Mouse (Mus musculus) ES-E14 (cell line): ENCODE data around the gene Rab40c. TPM values are rescaled to one million over a fixed set of nuclear protein-coding genes. Genes with fewer than 3 reads are reported as not detected.

ENCODE experiments used
- DNase-seq: peaks from one replicate; pipeline ENCODE4 v3.0.0-alpha.2; 2013; ENCODE audit warnings: low read depth, low spot score
- H3K27ac ChIP-seq: 2 replicates; pipeline ENCODE4 v1.5.1; 2012; ENCODE audit warnings: low read depth, mild to moderate bottlenecking, low read length, moderate library complexity, mixed read lengths; ENCODE audit not compliant: poor library complexity, insufficient read depth, severe bottlenecking
- H3K36me3 ChIP-seq: 2 replicates; pipeline ENCODE4 v1.6.1; 2012; ENCODE audit warnings: mild to moderate bottlenecking, low read length, moderate library complexity, mixed read lengths; ENCODE audit not compliant: control insufficient read depth, poor library complexity, insufficient read depth, severe bottlenecking
- H3K4me1 ChIP-seq, 2 experiments: fragments of 150-350 bp in 1 of 2; sonication (generic) in 1 of 2; 2 replicates each; pipeline ENCODE4 v1.6.1; 2012; ENCODE audit warnings: low read length in 2 of 2, mild to moderate bottlenecking in 1 of 2, mixed read lengths in 1 of 2; ENCODE audit not compliant: control insufficient read depth in 2 of 2, insufficient read depth in 2 of 2, poor library complexity in 1 of 2
- H3K4me3 ChIP-seq, 2 experiments: fragments of 150-350 bp in 1 of 2; sonication (generic) in 1 of 2; 2 replicates each; pipeline ENCODE4 v1.5.1; 2012; ENCODE audit warnings: low read length in 2 of 2, low read depth in 1 of 2, mild to moderate bottlenecking in 1 of 2, mixed read lengths in 1 of 2; ENCODE audit not compliant: insufficient read depth in 1 of 2, poor library complexity in 1 of 2, severe bottlenecking in 1 of 2
- H3K9ac ChIP-seq: 2 replicates; pipeline ENCODE4 v1.6.1; 2012; ENCODE audit warnings: low read depth, mild to moderate bottlenecking, low read length, mixed read lengths; ENCODE audit not compliant: poor library complexity, insufficient read depth, severe bottlenecking
- H3K9me3 ChIP-seq: fragments of 150-350 bp; sonication (generic); 2 replicates; pipeline ENCODE4 v1.6.1; 2012; ENCODE audit warnings: low read depth, mild to moderate bottlenecking, low read length; ENCODE audit not compliant: control insufficient read depth, insufficient read depth
- CHD2 ChIP-seq: IDR thresholded peaks from 2 replicates; pipeline ENCODE4 v1.6.1; 2014; ENCODE audit warnings: mild to moderate bottlenecking, low read depth, low read length, inconsistent platforms
- HCFC1 ChIP-seq: IDR thresholded peaks from 2 replicates; pipeline ENCODE4 v1.6.1; 2012; ENCODE audit warnings: low read length, inconsistent platforms, borderline replicate concordance; ENCODE audit not compliant: insufficient read depth
- MAFK ChIP-seq: IDR thresholded peaks from 2 replicates; pipeline ENCODE4 v1.6.1; 2014; ENCODE audit warnings: mild to moderate bottlenecking, low read depth, low read length, inconsistent platforms; ENCODE audit not compliant: insufficient read depth
- ZC3H11A ChIP-seq: IDR thresholded peaks from 2 replicates; pipeline ENCODE4 v1.6.1; 2012; ENCODE audit warnings: low read depth, mild to moderate bottlenecking, inconsistent platforms, low read length, borderline replicate concordance
- ZNF384 ChIP-seq: IDR thresholded peaks from 2 replicates; pipeline ENCODE4 v1.6.1; 2012; ENCODE audit warnings: low read depth, low read length, inconsistent platforms
- in situ Hi-C, 2 experiments: fragments of 600-800 bp; cut with MboI; formaldehyde crosslinking; loops; one replicate each; pipeline ENCODE4 v1.15.1; 2025; ENCODE audit warnings: low sequenced_read_pairs in 2 of 2, inconsistent platforms in 1 of 2; ENCODE audit not compliant: unreplicated experiment in 2 of 2
- total RNA-seq: library from RNA; depleted of rRNA; stranded (reverse); fragments of 300-350 nt; gene quantifications from 2 replicates; pipeline ENCODE4 v1.2.3, GENCODE M21; 2012

The Rab40c gene
- total RNA-seq, 1 experiment, result 15.7 TPM

GRCm38 (mm10) chr17:25957586-25958051, 38.1 kb upstream of the Rab40c start:
- Histone ChIP-seq H3K9ac (no peak overlapping the region), H3K4me3 (no peak overlapping the region), H3K36me3 (peaks cover 3% of the 10 kb centered on the region; the same call in 1 of the 2 replicates), H3K9me3 (no peaks in the 10 kb centered on the region), H3K4me1 (0 out of 4 replicates have a peak, but pooled peaks cover 0 to 2% of the 10 kb centered on the region in 2 experiments), H3K27ac (no peak overlapping the region)
- TF ChIP-seq MAFK (no peak), ZC3H11A (no peak), ZNF384 (no peak), HCFC1 (no peak), CHD2 (no peak)
- in situ Hi-C loops, result no loop called here
- no peak for DNase-seq

- DNase-seq, result no peak
- H3K4me3 ChIP-seq, result no peak overlapping the region
- no peaks in the 10 kb centered on the region for H3K9me3 ChIP-seq
- TF ChIP-seq HCFC1 (no peak), ZNF384 (no peak), CHD2 (no peak), ZC3H11A (no peak), MAFK (no peak)
- in situ Hi-C loops, result no loop called here
- peaks cover 3% of the 10 kb centered on the region; the same call in 1 of the 2 replicates for H3K36me3 ChIP-seq
- no peak overlapping the region for H3K9ac ChIP-seq
- no peak overlapping the region for H3K27ac ChIP-seq
- 0 out of 4 replicates have a peak, but pooled peaks cover 0 to 2% of the 10 kb centered on the region in 2 experiments for H3K4me1 ChIP-seq
These were observed 37.1 kb upstream of the Rab40c start for GRCm38 (mm10) chr17:25956631-25957030.

GRCm38 (mm10) chr17:25956201-25956600, 36.7 kb upstream of the Rab40c start:
- no peak for DNase-seq
- in situ Hi-C loops, result no loop called here
- TF ChIP-seq HCFC1 (no peak), MAFK (no peak), CHD2 (no peak), ZNF384 (no peak), ZC3H11A (no peak)
- Histone ChIP-seq H3K27ac (no peak overlapping the region), H3K4me3 (no peak overlapping the region), H3K4me1 (0 out of 4 replicates have a peak, but pooled peaks cover 0 to 2% of the 10 kb centered on the region in 2 experiments), H3K9me3 (no peaks in the 10 kb centered on the region), H3K9ac (no peak overlapping the region), H3K36me3 (peaks cover 3% of the 10 kb centered on the region; the same call in 1 of the 2 replicates)

- no peak for TF ChIP-seq ZNF384
- TF ChIP-seq HCFC1, result no peak
- peaks cover 3% of the 10 kb centered on the region; the same call in 1 of the 2 replicates for H3K36me3 ChIP-seq
- no peak overlapping the region for H3K4me3 ChIP-seq
- in situ Hi-C loops, result no loop called here
- no peak for DNase-seq
- no peak overlapping the region for H3K9ac ChIP-seq
- H3K4me1 ChIP-seq, result peaks cover 0 to 4% of the 10 kb centered on the region in 2 experiments; a peak in 1 of 4 replicates
- no peak overlapping the region for H3K27ac ChIP-seq
- no peaks in the 10 kb centered on the region for H3K9me3 ChIP-seq
These were observed 36.2 kb upstream of the Rab40c start for GRCm38 (mm10) chr17:25955736-25956135.

- in situ Hi-C loops, result no loop called here
- no peak for TF ChIP-seq ZC3H11A
- no peak for TF ChIP-seq ZNF384
- no peak for TF ChIP-seq MAFK
- no peak for TF ChIP-seq HCFC1
- TF ChIP-seq CHD2, result no peak
- no peak overlapping the region for H3K27ac ChIP-seq
These were observed 35.1 kb upstream of the Rab40c start for GRCm38 (mm10) chr17:25954671-25955070.

More at GRCm38 (mm10) chr17:25954671-25955070, 35.1 kb upstream of the Rab40c start:
- Histone ChIP-seq H3K9ac (no peak overlapping the region), H3K36me3 (peaks cover 1% of the 10 kb centered on the region; the same call in 1 of the 2 replicates), H3K9me3 (no peaks in the 10 kb centered on the region), H3K4me1 (peaks cover 0 to 4% of the 10 kb centered on the region in 2 experiments; a peak in 1 of 4 replicates), H3K4me3 (no peak overlapping the region)
- DNase-seq, result no peak
